Mouse (Mus musculus) C2C12 (cell line): Measurements from ENCODE around the gene Jdp2.

Experiments
- CEBPB ChIP-seq: IDR thresholded peaks from one replicate; pipeline ENCODE4 v1.6.1; 2011; ENCODE audit warnings: low read depth, mild to moderate bottlenecking, control low read depth, moderate library complexity
- CTCF ChIP-seq: IDR thresholded peaks from one replicate; pipeline ENCODE4 v1.5.1; 2011; ENCODE audit not compliant: control insufficient read depth, insufficient read depth, insufficient read length
- FOSL1 ChIP-seq: IDR thresholded peaks from one replicate; pipeline ENCODE4 v1.8.0; 2011; ENCODE audit warnings: mild to moderate bottlenecking, low read length; ENCODE audit not compliant: poor library complexity, insufficient read depth, severe bottlenecking
- MAX ChIP-seq: IDR thresholded peaks from one replicate; pipeline ENCODE4 v1.6.1; 2011; ENCODE audit warnings: mild to moderate bottlenecking, control low read depth
- MYOD1 ChIP-seq: IDR thresholded peaks from one replicate; pipeline ENCODE4 v1.6.1; 2011; ENCODE audit warnings: low read depth; ENCODE audit not compliant: control insufficient read depth, insufficient read length
- MYOG ChIP-seq: IDR thresholded peaks from one replicate; pipeline ENCODE4 v1.6.1; 2011; ENCODE audit not compliant: control insufficient read depth, insufficient read length; ENCODE audit errors: extremely low read depth
- USF1 ChIP-seq: IDR thresholded peaks from one replicate; pipeline ENCODE4 v1.6.1; 2011; ENCODE audit warnings: low read depth, mild to moderate bottlenecking, control low read depth, moderate library complexity

DNA sequence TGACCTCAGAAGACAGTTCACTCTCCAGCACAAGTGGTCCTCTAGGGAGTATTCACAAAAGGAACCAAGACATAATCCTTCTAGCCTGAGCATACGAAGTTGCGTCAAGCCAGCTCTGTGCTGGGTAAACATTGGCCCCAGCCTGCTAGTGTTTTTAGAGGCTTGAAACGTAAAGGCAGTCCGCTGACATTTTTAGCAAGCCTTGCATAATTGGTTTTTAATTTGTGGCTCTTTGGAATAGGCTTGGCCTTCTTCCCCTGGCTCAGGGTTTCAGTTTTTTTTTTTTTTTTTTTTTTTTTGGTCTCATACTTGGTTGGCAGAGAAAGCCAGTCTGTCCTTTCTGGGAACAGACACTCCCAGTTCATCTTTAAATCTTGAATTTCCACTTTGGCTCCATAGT lies 15.3 kb downstream of the Jdp2 start:
- TF ChIP-seq MYOD1: no peak
- TF ChIP-seq CTCF: no peak
- no peak for TF ChIP-seq CEBPB
- no peak for TF ChIP-seq MYOG
- TF ChIP-seq USF1: no peak
- no peak for TF ChIP-seq MAX
- no peak for TF ChIP-seq FOSL1
